Mouse (Mus musculus) hindbrain, embryonic 11.5 days (tissue): ENCODE measurements around the gene Slc22a8. TPM values are rescaled to one million over a fixed set of nuclear protein-coding genes. Genes with fewer than 3 reads are reported as not detected.
A peak's percentile ranks its signal among the peaks of the same experiment; 100 is the strongest.

Experiments used
- ATAC-seq: fragments of 200-750 bp; cut with Nextera tagmentation; 2 replicates; pipeline ENCODE4 v1.8.0; 2017; ENCODE audit warnings: mild to moderate bottlenecking, moderate TSS enrichment, moderate library complexity; ENCODE audit not compliant: low FRiP score
- DNase-seq: peaks from one replicate; pipeline ENCODE4 v3.0.0-alpha.2; 2015; ENCODE audit warnings: low spot score
- H3K27ac ChIP-seq: fragments of 300-500 bp; sonication (generic); 2 replicates; pipeline ENCODE4 v1.5.1; 2014; ENCODE audit warnings: mild to moderate bottlenecking, low read depth, low read length
- H3K27me3 ChIP-seq: fragments of 300-500 bp; sonication (generic); 2 replicates; pipeline ENCODE4 v1.6.1; 2014; ENCODE audit warnings: mild to moderate bottlenecking, low read length, moderate library complexity, mixed read lengths; ENCODE audit not compliant: control insufficient read depth, insufficient read depth
- H3K36me3 ChIP-seq: fragments of 300-500 bp; sonication (generic); 2 replicates; pipeline ENCODE4 v1.6.1; 2014; ENCODE audit warnings: mild to moderate bottlenecking, low read length, moderate library complexity, mixed read lengths; ENCODE audit not compliant: control insufficient read depth, insufficient read depth
- H3K4me1 ChIP-seq: fragments of 300-500 bp; sonication (generic); replicated peaks from 2 replicates; pipeline ENCODE4 v1.6.1; 2014; ENCODE audit warnings: low read length, mixed read lengths; ENCODE audit not compliant: control insufficient read depth, insufficient read depth
- H3K4me2 ChIP-seq: fragments of 300-500 bp; sonication (generic); replicated peaks from 2 replicates; pipeline ENCODE4 v1.6.1; 2014; ENCODE audit warnings: mild to moderate bottlenecking, low read depth, low read length
- H3K4me3 ChIP-seq: fragments of 300-500 bp; sonication (generic); 2 replicates; pipeline ENCODE4 v1.5.1; 2014; ENCODE audit warnings: low read depth, low read length
- H3K9ac ChIP-seq: fragments of 300-500 bp; sonication (generic); 2 replicates; pipeline ENCODE4 v1.6.1; 2014; ENCODE audit warnings: low read depth, low read length
- H3K9me3 ChIP-seq: fragments of 300-500 bp; sonication (generic); 2 replicates; pipeline ENCODE4 v1.6.1; 2016; ENCODE audit warnings: low read length; ENCODE audit not compliant: control insufficient read depth
- WGBS: fragments of 180-500 bp; shearing (Covaris S2); extraction: QIAGEN DNeasy Blood & Tissue Kit; methylation state at CpG from one replicate; pipeline ENCODE4 v1.1.7; 2014; 5-methylcytosine and 5-hydroxymethylcytosine counted together
- polyA plus RNA-seq: library from polyadenylated mRNA; unstranded; fragments of >200 nt; fragmentation: Nextera tagmentation; extraction: Ambion mirVana; gene quantifications from 2 replicates; pipeline ENCODE4 v1.2.1, GENCODE M21; 2014

The Slc22a8 gene
- polyA plus RNA-seq, 1 experiment from 2014 or later, result 0.08 TPM

GRCm38 (mm10) chr19:8604536-8605240 lies 13.6 kb downstream of the Slc22a8 start:
- Histone ChIP-seq H3K4me1 (no peaks in the 10 kb centered on the region), H3K9me3 (no peaks in the 10 kb centered on the region), H3K9ac (no peak overlapping the region), H3K36me3 (no peaks in the 10 kb centered on the region), H3K27ac (no peak overlapping the region), H3K27me3 (no peaks in the 10 kb centered on the region), H3K4me3 (no peak overlapping the region), H3K4me2 (no peak overlapping the region)
- DNase-seq, result no peak
- no peak for ATAC-seq
- WGBS, result 95% methylated on average over 8 of the region's 8 CpGs

DNA sequence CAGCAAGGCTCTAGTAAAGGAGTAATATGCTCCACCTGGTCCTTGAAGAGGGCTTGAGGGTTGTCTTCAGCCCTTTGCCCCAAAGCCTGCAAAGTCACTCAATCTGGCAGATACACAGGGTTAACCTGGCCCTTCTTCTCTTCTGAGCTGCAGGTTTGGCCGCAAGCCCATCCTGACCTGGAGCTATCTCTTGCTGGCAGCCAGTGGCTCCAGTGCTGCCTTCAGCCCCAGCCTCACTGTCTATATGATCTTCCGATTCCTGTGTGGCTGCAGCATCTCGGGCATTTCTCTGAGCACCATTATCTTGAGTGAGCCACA lies 14.1 kb downstream of the Slc22a8 start:
- ATAC-seq, result no peak
- Histone ChIP-seq H3K9me3 (no peaks in the 10 kb centered on the region), H3K27me3 (no peaks in the 10 kb centered on the region), H3K27ac (no peak overlapping the region), H3K9ac (no peak overlapping the region), H3K36me3 (no peaks in the 10 kb centered on the region), H3K4me3 (no peak overlapping the region), H3K4me1 (no peaks in the 10 kb centered on the region), H3K4me2 (no peak overlapping the region)
- WGBS, result 94% methylated on average over 3 of the region's 3 CpGs
- no peak for DNase-seq

- Histone ChIP-seq H3K27ac (no peak overlapping the region), H3K4me1 (no peaks in the 10 kb centered on the region), H3K9ac (no peak overlapping the region), H3K36me3 (no peaks in the 10 kb centered on the region), H3K4me2 (no peak overlapping the region), H3K9me3 (no peaks in the 10 kb centered on the region), H3K4me3 (no peak overlapping the region), H3K27me3 (no peaks in the 10 kb centered on the region)
- WGBS, result 85% methylated on average over 8 of the region's 8 CpGs
- DNase-seq (no peak), ATAC-seq (no peak)
These were observed 20.5 kb downstream of the Slc22a8 start for GRCm38 (mm10) chr19:8611358-8612123.

- DNase-seq (no peak), ATAC-seq (no peak)
- Histone ChIP-seq H3K4me2 (no peak overlapping the region), H3K27me3 (no peaks in the 10 kb centered on the region), H3K9me3 (no peaks in the 10 kb centered on the region), H3K36me3 (no peaks in the 10 kb centered on the region), H3K4me3 (no peak overlapping the region), H3K9ac (no peak overlapping the region), H3K4me1 (no peaks in the 10 kb centered on the region), H3K27ac (no peak overlapping the region)
- 80% methylated on average over 2 of the region's 2 CpGs for WGBS
These were observed 22.1 kb downstream of the Slc22a8 start for GRCm38 (mm10) chr19:8613111-8613510.

DNA sequence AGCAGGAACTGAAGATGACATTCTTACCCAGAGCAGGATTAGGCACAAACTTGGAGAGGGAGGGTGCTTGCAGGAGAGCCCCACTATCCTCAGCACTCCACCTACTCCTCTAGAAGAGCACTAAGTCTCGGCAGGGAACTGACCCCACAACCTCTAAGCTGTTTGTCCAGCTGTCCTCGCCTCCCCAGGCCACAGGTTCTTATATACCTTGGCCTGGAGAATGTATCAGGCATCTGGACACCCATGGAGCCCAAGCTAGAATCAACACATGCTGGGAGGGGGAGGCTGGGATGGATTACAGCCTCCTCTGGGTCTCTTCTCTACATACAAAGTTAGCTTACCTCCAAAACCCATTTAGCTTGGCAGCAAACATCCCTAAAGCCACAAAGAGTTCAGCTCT lies 23.3 kb downstream of the Slc22a8 start:
- Histone ChIP-seq H3K27ac (no peak overlapping the region), H3K27me3 (no peaks in the 10 kb centered on the region), H3K4me2 (no peak overlapping the region), H3K9me3 (no peaks in the 10 kb centered on the region), H3K4me1 (no peaks in the 10 kb centered on the region), H3K9ac (no peak overlapping the region), H3K36me3 (no peaks in the 10 kb centered on the region), H3K4me3 (no peak overlapping the region)
- no peak for DNase-seq
- no peak for ATAC-seq
- 44% methylated on average over 2 of the region's 2 CpGs for WGBS

DNA sequence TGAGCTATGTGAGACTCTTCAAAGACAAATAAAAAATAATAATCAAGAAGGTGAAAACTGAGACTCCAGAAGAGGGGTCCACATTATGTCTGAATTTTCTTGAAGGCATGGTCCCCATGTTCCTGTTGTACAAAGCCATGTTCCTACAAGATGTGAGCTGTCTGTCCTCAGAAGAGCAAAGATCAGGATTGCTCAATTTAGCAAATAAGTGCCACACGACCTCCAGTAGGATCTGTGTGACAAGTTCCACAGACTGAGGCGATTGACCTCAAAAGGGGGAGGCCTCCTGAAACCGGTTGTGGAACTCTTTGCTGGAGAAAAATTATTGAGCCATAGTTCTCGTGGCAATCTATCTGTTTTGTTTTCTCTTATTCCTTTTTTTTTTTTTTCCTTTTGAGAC lies 25.3 kb downstream of the Slc22a8 start:
- DNase-seq (no peak), ATAC-seq (no peak)
- Histone ChIP-seq H3K9me3 (no peaks in the 10 kb centered on the region), H3K27me3 (no peaks in the 10 kb centered on the region), H3K4me1 (no peaks in the 10 kb centered on the region), H3K4me3 (no peak overlapping the region), H3K36me3 (no peaks in the 10 kb centered on the region), H3K9ac (no peak overlapping the region), H3K27ac (no peak overlapping the region), H3K4me2 (no peak overlapping the region)
- 69% methylated on average over 4 of the region's 4 CpGs for WGBS

DNA sequence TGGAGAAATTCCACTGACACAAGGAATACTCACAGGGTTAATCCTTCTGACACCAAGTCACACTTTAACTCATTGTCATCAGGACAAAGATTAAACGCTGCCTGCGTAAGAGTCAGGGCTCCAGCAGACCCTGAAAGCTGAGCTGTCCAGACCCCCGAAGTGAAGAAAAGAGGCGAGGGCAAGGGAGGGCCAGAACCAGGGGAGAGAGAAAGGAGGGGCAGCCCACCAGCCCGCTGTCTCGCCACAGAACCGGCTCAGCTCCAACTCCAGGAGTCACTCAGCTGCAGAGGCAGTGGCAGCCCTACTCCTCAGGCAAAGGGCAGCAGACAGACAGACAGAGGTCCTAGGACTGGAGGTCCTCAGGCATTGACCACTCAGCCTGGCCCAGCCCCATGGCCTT lies 26.9 kb downstream of the Slc22a8 start, which contains the start of gene Slc22a6:
Gene Slc22a6, plus strand, starts transcription at position 136 of the 400 bp plus-strand sequence.
- no peak within 1 kb of the TSS for H3K27ac ChIP-seq
- H3K9me3 ChIP-seq, result no peaks in the 10 kb centered on the region
- 11% methylated on average over 7 of the region's 7 CpGs for WGBS
- H3K36me3 ChIP-seq, result no peaks in the 10 kb centered on the region
- no peak within 1 kb of the TSS for H3K4me3 ChIP-seq
- peak; percentile 3 for DNase-seq
- H3K9ac ChIP-seq, result no peak within 1 kb of the TSS
- no peaks in the 10 kb centered on the region for H3K27me3 ChIP-seq
- ATAC-seq, result no peak
- no peaks in the 10 kb centered on the region for H3K4me1 ChIP-seq
- no peak within 1 kb of the TSS for H3K4me2 ChIP-seq

DNA sequence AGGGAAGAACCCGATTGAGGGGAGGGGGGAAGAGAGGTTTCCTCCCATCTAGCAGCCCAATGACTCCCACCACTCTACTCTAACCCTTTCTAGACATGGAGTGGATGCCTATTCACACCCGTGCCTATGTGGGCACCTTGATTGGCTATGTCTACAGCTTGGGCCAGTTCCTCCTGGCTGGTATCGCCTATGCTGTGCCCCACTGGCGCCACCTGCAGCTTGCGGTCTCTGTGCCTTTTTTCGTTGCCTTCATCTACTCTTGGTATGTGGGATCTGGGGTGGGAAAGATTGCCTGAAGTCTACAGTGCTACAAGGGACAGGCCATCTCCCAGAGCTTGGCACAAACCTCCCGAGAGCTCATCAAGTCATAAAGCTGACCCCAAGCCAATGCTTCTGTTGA lies 30.0 kb downstream of the Slc22a8 start:
- Histone ChIP-seq H3K4me1 (no peaks in the 10 kb centered on the region), H3K9ac (no peak overlapping the region), H3K27me3 (no peaks in the 10 kb centered on the region), H3K4me2 (no peak overlapping the region), H3K9me3 (no peaks in the 10 kb centered on the region), H3K36me3 (no peaks in the 10 kb centered on the region), H3K4me3 (no peak overlapping the region), H3K27ac (no peak overlapping the region)
- 94% methylated on average over 7 of the region's 7 CpGs for WGBS
- no peak for DNase-seq
- no peak for ATAC-seq

GRCm38 (mm10) chr19:8630249-8630648 lies 39.2 kb downstream of the Slc22a8 start:
- no peaks in the 10 kb centered on the region for H3K4me1 ChIP-seq
- H3K4me3 ChIP-seq, result no peak overlapping the region
- no peaks in the 10 kb centered on the region for H3K36me3 ChIP-seq
- H3K27me3 ChIP-seq, result no peaks in the 10 kb centered on the region
- H3K9ac ChIP-seq, result no peak overlapping the region
- H3K9me3 ChIP-seq, result no peaks in the 10 kb centered on the region
- DNase-seq (peak; percentile 6), ATAC-seq (no peak)
- H3K27ac ChIP-seq, result no peak overlapping the region
- no peak overlapping the region for H3K4me2 ChIP-seq
- 64% methylated on average over 2 of the region's 2 CpGs for WGBS
